Mouse (Mus musculus) hindlimb bud, embryonic 11.5 days (tissue): ENCODE measurements at regions not wholly inside any gene's neighbourhood (a gene's known extent, or its start where the extent isn't known, plus 50 kb on each side); places are given as distances from the start of the nearest gene placed in this dataset.

ENCODE experiments used
- DNase-seq: peaks from one replicate; pipeline ENCODE4 v3.0.0-alpha.2; 2012; ENCODE audit warnings: low read depth, low spot score; ENCODE audit errors: extremely low spot score

DNA sequence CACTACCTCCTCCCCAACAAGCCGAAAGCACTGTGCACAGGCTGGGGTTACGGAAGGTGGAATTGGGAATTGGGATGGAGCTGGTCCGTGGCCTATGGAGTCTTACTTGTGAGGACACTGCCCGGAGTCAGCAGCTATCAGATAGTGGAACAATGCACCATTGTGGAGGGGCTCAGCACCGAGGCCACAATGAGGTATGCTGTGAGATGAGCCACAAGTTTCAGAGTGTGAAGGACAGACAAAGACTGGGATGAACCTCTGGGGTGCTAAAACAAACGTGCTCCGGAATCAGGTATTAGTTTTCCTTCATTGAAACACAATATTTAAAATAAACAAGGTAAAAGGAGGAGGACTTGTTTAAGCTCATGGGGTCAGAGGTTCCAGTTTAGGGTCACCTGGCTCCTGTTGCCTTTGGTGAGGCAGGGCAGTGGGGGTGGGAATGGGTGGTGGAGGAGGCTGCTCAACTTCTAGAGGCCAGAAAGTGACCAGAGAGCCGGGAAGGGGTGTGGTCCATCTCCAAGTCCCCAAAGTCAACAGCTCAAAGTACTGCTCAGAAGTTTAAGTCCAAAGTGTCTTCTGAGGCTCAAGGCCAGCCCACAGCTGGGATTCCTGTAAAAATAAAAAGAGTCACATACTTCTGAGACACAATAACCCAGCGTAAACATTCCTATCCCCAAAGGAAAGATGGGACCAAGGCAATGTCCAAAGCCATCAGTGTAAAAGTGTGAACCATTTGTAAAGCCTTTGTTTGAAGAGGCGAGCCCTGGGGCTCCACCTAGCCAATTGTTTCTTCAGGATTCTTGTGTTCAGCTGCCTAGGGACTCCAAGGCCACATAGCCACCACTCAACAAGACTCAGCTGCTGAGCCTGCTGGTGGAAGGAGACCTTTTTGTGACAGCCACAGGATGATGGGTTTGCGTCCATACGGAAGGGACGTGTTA is 80.1 kb downstream of the Gm525 start:
- no peak for DNase-seq

DNA sequence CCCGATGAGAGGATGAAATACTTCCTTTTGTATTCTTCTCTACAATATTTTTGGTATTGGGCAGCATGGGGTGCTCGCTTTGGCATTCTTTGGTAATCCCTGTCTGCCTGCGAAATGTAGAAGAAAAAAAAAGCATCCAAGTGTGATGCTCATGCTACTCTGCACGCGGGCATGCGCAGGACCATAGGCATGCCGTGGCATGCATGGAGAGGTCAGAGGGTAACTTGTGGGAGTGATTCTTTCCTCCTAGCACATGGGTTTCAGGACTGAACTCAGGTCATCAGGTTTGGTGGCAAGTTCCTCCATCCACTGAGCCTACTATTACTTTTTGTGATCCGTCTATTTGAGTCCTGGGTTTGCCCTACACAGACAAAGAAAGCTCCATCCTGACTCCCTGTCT is 74.3 kb downstream of the Gm525 start:
- DNase-seq = no peak

DNA sequence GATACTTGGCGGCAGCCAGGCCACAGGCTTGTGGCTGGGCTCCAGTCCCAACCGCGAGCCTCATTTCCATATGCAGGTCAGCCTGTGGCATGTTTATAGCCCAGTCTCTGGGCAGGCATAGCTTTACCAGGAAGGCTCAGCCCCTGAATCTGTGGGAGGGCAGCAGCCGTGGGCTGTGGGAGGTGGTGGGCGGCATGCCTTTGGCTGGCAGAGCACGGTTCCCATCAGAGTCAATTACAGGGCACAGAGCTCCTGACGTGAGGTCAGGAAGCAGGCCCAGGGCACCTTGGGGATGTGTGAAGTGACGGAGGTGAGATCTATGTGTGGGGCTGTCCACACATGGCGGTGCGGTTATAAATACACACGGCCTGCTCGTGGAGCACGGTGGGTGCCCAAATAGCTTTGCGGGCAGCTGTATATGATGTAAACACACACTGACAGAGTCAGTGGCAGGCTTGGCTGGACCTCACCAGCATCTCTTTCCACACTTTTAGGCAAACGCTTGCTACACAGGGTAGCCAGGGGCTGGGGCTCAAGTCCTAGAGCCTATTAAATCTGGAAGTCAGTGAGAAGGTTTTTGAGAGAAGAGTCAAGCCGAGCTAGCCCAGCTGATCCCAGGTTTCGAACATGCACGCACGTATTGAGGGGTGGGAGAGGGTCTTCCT is 71.8 kb downstream of the Gm525 start:
- DNase-seq = no peak

DNA sequence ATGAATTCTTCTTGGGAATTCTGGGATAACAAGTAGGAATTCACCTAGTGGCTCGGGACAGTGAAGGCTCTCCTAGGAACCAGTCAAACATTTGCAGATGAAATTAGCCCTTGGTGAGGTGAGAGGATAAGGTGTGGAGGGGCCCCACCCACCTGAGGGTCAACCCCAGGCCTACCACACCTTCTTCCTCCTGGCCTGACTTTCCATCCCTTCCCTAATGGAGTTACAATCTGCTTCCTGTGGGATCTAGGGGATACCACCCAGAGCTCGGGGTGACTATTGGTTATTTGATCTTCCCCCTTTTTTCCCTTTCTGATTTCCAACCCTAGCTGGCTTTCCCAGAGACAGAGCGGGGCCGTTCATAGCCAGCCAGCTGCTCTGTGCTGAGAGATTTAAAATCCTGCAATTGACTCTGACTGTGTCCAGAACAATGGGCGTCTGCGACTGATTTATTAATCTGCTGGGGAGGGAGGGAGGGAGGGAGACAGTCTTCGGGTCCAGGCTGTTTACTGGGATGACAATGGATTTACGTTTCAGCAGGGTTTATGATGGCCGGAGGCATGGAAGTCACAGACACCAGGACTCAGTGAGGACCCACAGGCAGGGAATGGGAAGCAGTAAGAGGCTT is 69.0 kb downstream of the Gm525 start:
- DNase-seq = no peak
